In genomic region chr17:69181560-69182316, GRCm38 (mm10) we compare ENCODE assay signal across 10 mouse cellular contexts.
DNase-seq lines count a peak whose midpoint lies in the region; ATAC-seq lines count a peak whose summit lies in the region.
"Had no signal": no experiment of that assay in that cellular context is flagged by ENCODE, and none has a peak within 500 bp of the region (broad histone marks: within the 10 kb centered on the region; RNA-seq: fewer than 3 reads in every experiment).

No protein-coding gene starts in this region.

- no peak for ATAC-seq in lung, embryonic 16.5 days (ENCODE audit: low read depth)
- no peak; the same call in 1 of the 2 replicates for ATAC-seq in heart, embryonic 13.5 days (ENCODE audit: extremely low read depth, insufficient number of reproducible peaks, low FRiP score, low TSS enrichment)
- no peak for ATAC-seq in liver, embryonic 16.5 days (ENCODE audit: low read depth)
- ATAC-seq in stomach, embryonic 16.5 days (ENCODE audit: insufficient read depth, low FRiP score), result 0 out of 2 replicates have a peak, but pooled peaks have one; percentile 14

- no peaks in the 10 kb centered on the region for H3K9me3 ChIP-seq in lung, embryonic 16.5 days (ENCODE audit: control insufficient read depth, low read length)
- H3K9me3 ChIP-seq in heart, embryonic 13.5 days, result no peaks in the 10 kb centered on the region
- H3K9me3 ChIP-seq in liver, embryonic 16.5 days (replicated peaks; ENCODE audit: control insufficient read depth, low read length), result no peaks in the 10 kb centered on the region
- no peaks in the 10 kb centered on the region for H3K9me3 ChIP-seq in stomach, embryonic 16.5 days (replicated peaks; ENCODE audit: control insufficient read depth, low read length)
- H3K9me3 ChIP-seq: liver, embryonic 13.5 days had no signal

- H3K9ac ChIP-seq in lung, embryonic 16.5 days (ENCODE audit: low read length), result no peak overlapping the region
- H3K9ac ChIP-seq in heart, embryonic 13.5 days, result peak overlapping the region; percentile 72
- no peak overlapping the region for H3K9ac ChIP-seq in liver, embryonic 16.5 days (ENCODE audit: low read depth, low read length)
- no peak overlapping the region for H3K9ac ChIP-seq in stomach, embryonic 16.5 days (ENCODE audit: low read length)
- H3K9ac ChIP-seq: liver, embryonic 13.5 days had no signal

- no peaks in the 10 kb centered on the region for H3K36me3 ChIP-seq in lung, embryonic 16.5 days (ENCODE audit: control insufficient read depth, insufficient read depth, low read length)
- H3K36me3 ChIP-seq in heart, embryonic 13.5 days, result no peaks in the 10 kb centered on the region
- no peaks in the 10 kb centered on the region for H3K36me3 ChIP-seq in liver, embryonic 16.5 days (ENCODE audit: control insufficient read depth, insufficient read depth)
- no peaks in the 10 kb centered on the region for H3K36me3 ChIP-seq in stomach, embryonic 16.5 days (ENCODE audit: control insufficient read depth, insufficient read depth, low read length)
- H3K36me3 ChIP-seq: liver, embryonic 13.5 days had no signal

- no peak overlapping the region for H3K4me3 ChIP-seq in lung, embryonic 16.5 days (ENCODE audit: low read length)
- H3K4me3 ChIP-seq in heart, embryonic 13.5 days, result peak overlapping the region; percentile 33
- no peak overlapping the region for H3K4me3 ChIP-seq in liver, embryonic 16.5 days (ENCODE audit: low read depth, low read length)
- no peak overlapping the region for H3K4me3 ChIP-seq in stomach, embryonic 16.5 days (replicated peaks; ENCODE audit: low read length)
- H3K4me3 ChIP-seq: erythroblast, embryonic 14.5 days; liver, embryonic 13.5 days had no signal

- DNase-seq in lung, postnatal 36 days, result no peak
- DNase-seq in MN1 (ENCODE audit: low spot score), result no peak
- no peak for DNase-seq in thymus, adult 18-20 months
- no peak for DNase-seq in urinary bladder, postnatal 25 days (ENCODE audit: low spot score)
- DNase-seq: liver, embryonic 13.5 days had no signal

- H3K27ac ChIP-seq in lung, embryonic 16.5 days (ENCODE audit: low read length), result no peak overlapping the region
- peak overlapping the region; percentile 90 for H3K27ac ChIP-seq in heart, embryonic 13.5 days (replicated peaks)
- peak overlapping the region; percentile 14; the same call in 1 of the 2 replicates for H3K27ac ChIP-seq in liver, embryonic 16.5 days (ENCODE audit: low read length)
- H3K27ac ChIP-seq in stomach, embryonic 16.5 days (ENCODE audit: low read length), result no peak overlapping the region
- H3K27ac ChIP-seq: liver, embryonic 13.5 days had no signal

- H3K27me3 ChIP-seq in lung, embryonic 16.5 days (ENCODE audit: control insufficient read depth, insufficient read depth, low read depth, low read length), result no peaks in the 10 kb centered on the region
- H3K27me3 ChIP-seq in heart, embryonic 13.5 days (replicated peaks), result no peaks in the 10 kb centered on the region
- H3K27me3 ChIP-seq in liver, embryonic 16.5 days (ENCODE audit: control insufficient read depth, insufficient read depth, low read depth, low read length), result no peaks in the 10 kb centered on the region
- no peaks in the 10 kb centered on the region for H3K27me3 ChIP-seq in stomach, embryonic 16.5 days (ENCODE audit: control insufficient read depth, insufficient read depth, low read length)
- H3K27me3 ChIP-seq: liver, embryonic 13.5 days had no signal

- WGBS in lung, embryonic 16.5 days, result 34% methylated on average over 7 of the region's 7 CpGs
- 14% methylated on average over 7 of the region's 7 CpGs for WGBS in heart, embryonic 13.5 days
- 25% methylated on average over 7 of the region's 7 CpGs for WGBS in liver, embryonic 16.5 days (ENCODE audit: insufficient replicate concordance)
- WGBS in stomach, embryonic 16.5 days, result 27% methylated on average over 7 of the region's 7 CpGs

- peak overlapping the region; percentile 27 for H3K4me2 ChIP-seq in lung, embryonic 16.5 days (ENCODE audit: low read depth, low read length)
- peak overlapping the region; percentile 67 for H3K4me2 ChIP-seq in heart, embryonic 13.5 days
- no peak overlapping the region for H3K4me2 ChIP-seq in liver, embryonic 16.5 days (ENCODE audit: low read depth, low read length)
- H3K4me2 ChIP-seq in stomach, embryonic 16.5 days (ENCODE audit: low read depth, low read length), result peak overlapping the region; percentile 38
- H3K4me2 ChIP-seq: liver, embryonic 13.5 days had no signal

- peaks cover 9% of the 10 kb centered on the region for H3K4me1 ChIP-seq in lung, embryonic 16.5 days (replicated peaks; ENCODE audit: control insufficient read depth, insufficient read depth, low read length)
- H3K4me1 ChIP-seq in heart, embryonic 13.5 days, result peaks cover 64% of the 10 kb centered on the region
- H3K4me1 ChIP-seq in liver, embryonic 16.5 days (ENCODE audit: control insufficient read depth, low read depth, low read length), result peaks cover 3% of the 10 kb centered on the region
- H3K4me1 ChIP-seq in stomach, embryonic 16.5 days (ENCODE audit: control insufficient read depth, insufficient read depth, low read length), result no peaks in the 10 kb centered on the region

Comparison
In these comparisons a context has a peak if more than half of its experiments do, and no peak if none do; other contexts are left out.
1. H3K27ac ChIP-seq: peak in heart, embryonic 13.5 days (single experiment) and liver, embryonic 16.5 days (single experiment); none in lung, embryonic 16.5 days (single experiment) and stomach, embryonic 16.5 days (single experiment).